Mouse (Mus musculus): ENCODE measurements around the gene Ddx21.
"Not testable (repeated sequence)": the region's sequence is repeated elsewhere in the genome, so short reads cannot be mapped to it uniquely, and the experiment has no call there.

Ddx21 gene

GRCm38 (mm10) chr10:62602177-62603040 lies at the start of gene Ddx21:
TSS of gene Ddx21 (minus strand) at chr10:62602281.
- peak; percentile 90 to 93 for DNase-seq

DNA sequence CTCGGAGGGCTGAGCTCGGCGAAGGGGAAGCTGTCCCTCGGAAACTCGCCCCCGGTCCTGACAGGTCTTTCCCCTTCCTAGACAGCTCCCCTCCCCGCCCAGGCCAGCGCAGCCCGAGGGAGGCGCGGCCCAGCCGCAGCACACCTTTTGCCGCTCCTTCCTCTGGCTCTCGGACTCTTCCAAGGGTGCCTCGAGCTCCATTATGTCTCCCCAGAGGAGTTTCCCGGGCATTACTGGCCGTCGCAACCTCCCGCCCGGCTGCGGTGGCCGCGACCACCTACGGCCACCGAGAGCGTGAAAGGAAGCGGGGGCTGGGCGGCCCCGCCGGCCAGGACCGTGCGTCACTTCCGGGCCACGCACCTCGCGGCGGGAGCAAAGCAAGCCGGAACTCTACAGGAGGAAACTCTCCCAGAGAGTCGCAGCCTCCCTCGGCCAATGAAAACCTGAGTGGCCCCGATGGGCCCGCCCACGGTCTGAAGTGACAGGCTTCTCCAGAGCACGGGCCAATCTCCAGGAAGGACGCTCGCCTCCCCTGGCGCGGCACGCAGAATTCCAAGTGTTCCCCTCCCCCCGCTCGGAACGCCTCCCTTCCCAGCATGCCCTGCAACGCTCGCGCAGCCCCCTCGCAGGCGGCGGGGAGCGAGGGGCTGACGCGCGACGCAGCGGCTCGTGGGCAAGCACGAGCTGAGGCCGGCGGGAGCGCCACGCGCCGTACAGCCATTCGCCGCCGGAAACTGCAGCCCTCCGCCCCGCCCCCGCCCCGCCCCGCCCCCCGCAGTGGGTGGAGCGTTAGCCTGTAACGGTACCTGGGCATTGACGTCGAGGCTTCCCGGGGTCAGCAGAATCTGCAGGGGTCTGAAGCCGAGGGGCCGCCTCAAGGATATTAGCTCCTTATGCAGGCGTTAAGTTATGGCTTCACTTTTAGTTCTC lies 49.1 kb upstream of the Ddx21 start, which contains the start of gene Ddx50:
Ddx50 (minus strand) TSS at position 338 of the 930 bp plus-strand sequence.
- DNase-seq: peak; percentile 99 to 100

DNA sequence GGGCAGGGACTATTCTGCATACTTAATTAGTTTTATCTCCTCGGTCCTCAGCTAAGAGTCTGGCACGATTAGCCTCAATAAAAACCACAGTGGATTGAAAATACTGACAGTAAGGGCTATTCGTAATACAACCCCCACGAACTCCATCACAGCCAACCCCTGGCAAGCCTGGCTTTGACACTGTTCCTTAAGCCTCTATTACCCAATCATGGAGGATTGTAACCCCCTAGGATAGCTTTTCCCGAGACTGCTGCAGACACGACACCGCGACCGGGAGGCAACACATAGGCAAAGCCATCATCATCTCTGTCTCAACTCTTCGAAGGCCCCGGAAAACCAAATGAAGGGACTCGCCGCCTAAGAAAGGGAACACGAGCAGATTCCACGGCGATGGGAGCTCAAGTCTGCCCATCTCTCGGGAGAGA lies 48.3 kb upstream of the Ddx21 start:
- no peak for DNase-seq

DNA sequence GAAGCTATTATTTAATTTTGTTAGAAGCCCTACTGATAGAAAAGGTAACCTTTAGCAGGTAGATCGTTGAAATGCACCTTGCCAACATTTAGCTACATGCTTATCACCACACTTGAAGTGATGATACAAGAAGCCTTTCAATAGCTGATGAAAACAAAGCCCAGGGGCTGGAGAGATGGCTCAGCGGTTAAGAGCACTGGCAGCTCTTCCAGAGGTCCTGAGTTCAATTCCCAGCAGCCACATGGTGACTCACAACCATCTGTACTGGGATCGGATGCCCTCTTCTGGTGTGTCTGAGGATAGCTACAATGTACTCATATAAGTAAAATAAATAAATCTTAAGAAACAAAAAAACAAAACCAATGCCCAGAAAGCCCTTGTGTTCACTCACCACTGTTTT lies 2.1 kb upstream of the Ddx21 start:
- no peak for DNase-seq

- DNase-seq: no peak
Observed at GRCm38 (mm10) chr10:62603233-62604030, 1.4 kb upstream of the Ddx21 start.

DNA sequence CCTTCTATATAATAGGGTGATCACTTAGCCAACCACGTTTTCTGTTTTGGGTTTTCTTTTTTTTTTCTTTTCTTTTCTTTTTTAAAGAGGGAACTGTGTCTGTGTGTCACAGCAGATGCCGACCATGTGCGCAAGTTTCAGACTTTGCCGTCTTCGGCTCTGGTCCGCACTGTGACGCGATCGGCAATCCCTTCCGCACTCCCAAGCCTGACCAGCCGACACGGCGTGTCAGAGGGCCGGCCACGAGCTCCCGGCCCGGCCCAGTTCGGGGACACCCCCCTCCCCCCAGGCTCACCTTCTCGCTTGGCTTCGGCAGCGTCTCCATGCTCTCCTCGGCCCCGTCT lies 276 bp downstream of the Ddx21 start:
- no peak for DNase-seq

GRCm38 (mm10) chr10:62601053-62601791 lies 859 bp downstream of the Ddx21 start:
- no peak for DNase-seq

DNA sequence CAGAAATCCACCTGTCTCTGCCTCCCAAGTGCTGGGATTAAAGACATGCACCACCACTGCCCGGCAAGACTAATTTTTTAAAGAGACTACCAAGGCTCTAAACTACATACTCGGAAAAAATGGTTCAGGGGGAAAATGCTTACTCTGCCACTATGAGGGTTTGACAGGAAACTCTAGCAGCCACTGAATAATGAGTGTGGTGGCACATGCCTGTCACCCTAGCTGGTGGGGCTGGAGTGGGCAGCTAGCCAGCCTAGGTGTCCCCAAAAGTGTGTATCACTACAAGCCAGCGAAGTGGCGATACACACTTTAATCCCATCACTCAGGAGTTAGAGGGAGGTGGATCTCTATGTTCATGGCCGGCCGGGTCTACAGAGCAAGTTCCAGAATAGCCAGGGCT lies 2.0 kb downstream of the Ddx21 start:
- DNase-seq: no peak

GRCm38 (mm10) chr10:62599311-62599710 lies 2.8 kb downstream of the Ddx21 start:
- not testable (repeated sequence) for DNase-seq

DNA sequence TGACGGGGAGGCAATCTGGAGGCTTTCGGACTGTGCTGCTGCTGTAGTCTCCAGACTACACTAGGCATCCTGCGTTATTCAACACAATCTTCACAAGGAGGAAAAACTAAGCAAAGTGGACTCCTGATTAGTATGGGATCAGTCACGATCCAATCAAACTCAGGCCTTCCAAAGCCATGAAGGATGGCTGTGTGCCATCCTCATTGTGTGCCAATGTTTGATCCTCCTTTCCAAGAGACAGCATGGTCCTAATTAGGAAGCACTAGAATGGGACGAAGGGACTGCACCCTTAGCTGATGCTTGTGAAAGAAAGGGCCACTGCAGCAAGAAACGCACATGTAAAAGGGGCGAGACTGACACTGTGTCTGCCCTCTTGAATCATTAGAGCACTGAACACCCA lies 9.6 kb downstream of the Ddx21 start:
- no peak for DNase-seq

GRCm38 (mm10) chr10:62590200-62590599 lies 11.9 kb downstream of the Ddx21 start:
- DNase-seq: peak; percentile 86 to 92

DNA sequence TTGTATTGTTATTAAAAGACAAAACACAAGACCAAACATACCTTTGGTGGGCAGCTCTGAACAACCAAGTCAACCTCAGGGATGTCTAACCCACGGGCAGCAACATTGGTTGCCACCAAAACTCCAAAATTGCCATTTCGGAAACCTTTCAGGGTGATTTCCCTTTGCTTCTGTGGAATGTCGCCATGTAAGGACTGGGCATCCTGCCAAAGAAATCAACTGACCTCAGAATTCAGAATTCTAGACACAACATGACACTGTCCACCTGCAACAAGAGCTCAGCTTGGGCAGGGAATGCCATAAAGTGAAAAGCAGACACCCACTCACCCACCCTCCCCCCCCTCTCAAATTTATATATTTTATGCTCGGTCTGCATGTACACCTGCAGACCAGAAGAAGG lies 13.5 kb downstream of the Ddx21 start:
- peak; percentile 15 to 26 for DNase-seq

GRCm38 (mm10) chr10:62583245-62583644 lies 18.8 kb downstream of the Ddx21 start:
- DNase-seq: no peak

DNA sequence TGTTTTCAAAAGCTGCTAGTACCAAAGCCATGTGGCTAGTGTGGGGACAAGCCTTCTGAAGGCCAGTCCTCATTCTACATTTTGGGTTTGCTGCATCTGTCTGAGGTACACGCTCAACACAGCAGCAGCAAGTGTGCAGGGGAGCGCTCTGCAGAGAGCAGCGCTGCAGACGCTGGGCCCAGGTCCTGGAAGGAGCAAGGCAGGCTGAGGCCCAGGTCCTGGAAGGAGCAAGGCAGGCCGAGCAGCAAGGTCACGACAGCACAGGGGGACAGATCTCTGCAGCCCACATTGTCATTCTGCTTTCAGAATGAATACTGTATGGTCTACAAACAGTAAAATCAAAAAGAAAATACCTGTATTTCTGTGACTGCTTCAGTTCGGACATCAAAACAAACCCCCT lies 19.4 kb downstream of the Ddx21 start:
- DNase-seq: no peak

DNA sequence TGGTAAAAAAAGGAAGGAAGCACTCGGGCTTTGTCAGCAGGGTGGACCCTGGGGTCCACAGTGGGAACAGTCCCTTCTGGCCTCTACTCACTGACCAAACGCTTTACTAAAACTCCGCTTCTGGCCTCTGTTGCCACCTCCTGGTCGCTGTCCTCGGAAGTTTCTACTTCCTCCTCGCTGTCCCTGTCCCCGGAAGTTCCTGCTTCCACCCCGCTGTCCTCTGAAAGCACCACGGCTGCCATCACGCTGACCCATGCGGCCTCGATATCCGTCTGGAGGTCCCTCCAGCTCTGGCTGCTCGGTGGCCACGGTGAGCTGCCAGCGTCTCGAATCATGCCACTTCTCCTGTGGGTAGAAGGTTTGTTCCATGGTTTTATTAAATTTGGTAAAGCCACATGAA lies 19.8 kb downstream of the Ddx21 start:
- DNase-seq: no peak

DNA sequence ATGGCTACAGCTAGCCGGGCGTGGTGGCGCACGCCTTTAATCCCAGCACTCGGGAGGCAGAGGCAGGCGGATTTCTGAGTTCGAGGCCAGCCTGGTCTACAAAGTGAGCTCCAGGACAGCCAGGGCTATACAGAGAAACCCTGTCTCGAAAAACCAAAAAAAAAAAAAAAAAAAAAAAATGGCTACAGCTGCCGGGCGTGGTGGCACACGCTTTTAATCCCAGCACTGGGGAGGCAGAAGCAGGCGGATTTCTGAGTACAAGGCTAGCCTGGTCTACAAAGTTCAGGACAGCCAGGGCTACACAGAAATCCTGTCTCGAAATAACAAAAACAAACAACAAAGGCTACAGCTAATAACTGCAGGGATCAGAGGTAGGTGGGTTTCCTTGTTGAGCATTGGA lies 23.0 kb downstream of the Ddx21 start:
- DNase-seq: not testable (repeated sequence)

DNA sequence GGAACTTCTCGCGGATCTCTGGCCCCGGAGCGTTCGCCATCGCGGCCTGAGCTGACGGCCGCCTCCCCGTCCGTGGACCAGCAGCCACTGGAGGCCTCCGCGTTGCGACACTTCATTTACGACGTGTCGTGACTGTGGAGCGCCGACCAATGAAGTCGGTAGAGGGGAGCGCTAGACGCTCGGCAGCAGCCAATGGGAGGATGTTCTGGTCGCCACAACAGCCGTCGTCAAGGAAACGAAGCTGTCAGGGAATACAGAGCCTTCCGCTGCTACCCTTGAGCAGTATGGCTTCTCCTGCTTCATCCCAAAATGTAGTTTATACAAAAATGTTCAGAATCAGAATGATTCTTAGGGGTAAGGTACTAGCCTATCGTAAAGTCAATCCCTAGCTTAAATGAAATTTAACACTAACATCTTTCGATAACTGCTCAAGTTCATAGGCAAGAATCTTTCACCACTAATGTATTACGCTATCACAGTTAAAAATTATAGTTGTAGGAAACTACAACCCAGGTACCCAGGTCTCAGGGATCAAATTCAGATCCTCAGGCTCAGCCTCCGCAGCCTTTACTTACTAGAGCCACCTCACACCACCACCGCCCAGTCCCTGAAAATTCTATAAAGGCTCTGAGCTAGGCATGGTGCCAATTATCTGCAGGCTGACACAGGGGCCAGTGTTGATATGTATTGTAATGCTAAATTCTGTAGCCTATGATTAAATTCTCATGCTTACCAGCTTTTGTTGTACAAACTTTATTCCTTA lies 23.6 kb downstream of the Ddx21 start, which contains the start of gene Kif1bp:
Kif1bp (minus strand) TSS at position 120 of the 763 bp plus-strand sequence.
- DNase-seq: peak; percentile 96 to 99

- no peak for DNase-seq
Observed at GRCm38 (mm10) chr10:62577673-62578337, 24.3 kb downstream of the Ddx21 start.

DNA sequence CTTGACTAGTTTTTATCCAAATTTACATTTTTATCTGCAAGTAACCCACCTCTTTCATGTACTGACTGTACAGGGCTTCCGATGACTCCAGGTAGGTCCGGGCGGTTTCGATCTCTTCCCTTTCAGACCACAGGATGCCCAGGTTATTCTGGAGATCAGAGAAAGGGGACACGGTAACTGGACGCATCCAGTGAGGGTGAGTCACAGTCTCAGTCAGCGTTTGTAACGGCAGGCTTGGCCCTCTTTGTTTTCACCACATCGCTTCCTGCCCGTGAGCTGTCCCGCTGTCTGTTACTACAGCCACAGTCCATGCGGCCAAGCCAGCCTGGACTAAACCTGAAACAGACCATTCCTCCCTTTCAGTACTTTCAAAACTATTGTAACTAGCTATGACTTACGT lies 27.1 kb downstream of the Ddx21 start:
- no peak for DNase-seq

- DNase-seq: no peak
Observed at GRCm38 (mm10) chr10:62570126-62570871, 31.8 kb downstream of the Ddx21 start.

All from cerebellum, adult 18-20 months (tissue).